Mouse (Mus musculus) R1 (cell line): Measurements from ENCODE around the gene Slc39a13.
A peak's percentile ranks its signal among the peaks of the same experiment; 100 is the strongest.

ENCODE experiments used
- DNase-seq: peaks from one replicate; pipeline ENCODE4 v3.0.0-alpha.2; 2018; ENCODE audit warnings: low read depth, low spot score

Gene Slc39a13

DNA sequence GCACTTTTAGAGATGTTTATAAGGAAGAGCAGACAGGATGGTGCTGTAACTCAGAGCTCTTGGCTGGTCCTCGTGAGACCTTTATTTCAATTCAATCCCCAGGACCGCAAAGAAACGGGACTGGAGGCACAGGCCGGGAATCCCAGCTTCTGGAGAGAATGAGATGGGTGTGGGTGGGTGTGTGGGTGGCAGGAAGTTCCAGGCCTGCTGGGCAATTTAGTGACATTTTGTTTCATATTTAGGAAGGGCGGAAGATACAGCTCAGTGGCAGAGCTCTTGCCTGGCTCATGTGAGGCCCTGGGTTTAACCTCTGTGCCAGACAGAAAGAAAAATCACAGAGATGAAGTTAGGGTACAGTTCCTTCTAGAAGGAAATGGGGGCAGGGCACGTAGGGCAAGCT is 20.0 kb upstream of the Slc39a13 start:
- no peak for DNase-seq

DNA sequence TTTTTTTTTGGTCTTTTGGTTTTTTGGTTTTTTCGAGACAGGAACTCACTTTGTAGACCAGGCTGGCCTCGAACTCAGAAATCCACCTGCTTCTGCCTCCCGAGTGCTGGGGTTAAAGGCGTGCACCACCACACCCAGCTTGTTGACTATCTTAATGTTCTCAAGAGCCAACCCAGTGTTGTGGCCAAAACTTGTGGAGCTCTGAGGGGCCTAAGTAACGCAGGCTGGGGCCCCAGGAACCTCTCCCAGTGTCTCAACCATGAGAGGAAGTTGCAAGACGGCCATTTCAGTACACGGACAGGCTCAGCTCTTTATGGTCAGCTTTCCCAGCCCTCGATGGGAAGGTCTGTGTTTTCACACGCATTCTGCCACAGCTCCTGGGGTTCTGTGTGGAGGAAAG is 18.8 kb upstream of the Slc39a13 start:
- no peak for DNase-seq

DNA sequence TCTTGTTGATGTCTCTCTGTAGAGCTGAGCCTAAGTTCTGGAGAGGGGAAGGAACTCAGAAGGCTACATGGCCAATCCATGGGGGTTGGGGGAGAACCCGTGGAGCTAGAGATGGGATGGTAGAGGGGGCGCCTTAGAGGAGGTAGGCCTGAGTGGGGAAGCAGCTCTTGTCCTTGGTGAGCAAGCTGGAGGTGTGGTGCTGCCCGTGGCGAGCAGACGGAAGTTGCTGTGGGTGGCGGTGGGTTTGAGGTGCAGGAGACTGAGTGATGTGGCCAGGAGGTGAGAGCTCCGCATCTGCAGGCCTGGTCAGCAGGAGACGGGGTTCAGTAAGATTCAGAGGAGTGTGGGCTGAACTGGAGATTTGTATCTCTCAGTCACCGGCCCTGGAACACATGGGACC is 17.2 kb upstream of the Slc39a13 start:
- DNase-seq = no peak

- DNase-seq = no peak
Observed at GRCm38 (mm10) chr2:91086392-91087237, 16.4 kb upstream of the Slc39a13 start.

GRCm38 (mm10) chr2:91085494-91086391 is 15.5 kb upstream of the Slc39a13 start:
- no peak for DNase-seq

GRCm38 (mm10) chr2:91084179-91084820 is 14.1 kb upstream of the Slc39a13 start:
- no peak for DNase-seq

GRCm38 (mm10) chr2:91083366-91083940 is 13.2 kb upstream of the Slc39a13 start:
- no peak for DNase-seq

- no peak for DNase-seq
Observed at GRCm38 (mm10) chr2:91082844-91083243, 12.6 kb upstream of the Slc39a13 start.

DNA sequence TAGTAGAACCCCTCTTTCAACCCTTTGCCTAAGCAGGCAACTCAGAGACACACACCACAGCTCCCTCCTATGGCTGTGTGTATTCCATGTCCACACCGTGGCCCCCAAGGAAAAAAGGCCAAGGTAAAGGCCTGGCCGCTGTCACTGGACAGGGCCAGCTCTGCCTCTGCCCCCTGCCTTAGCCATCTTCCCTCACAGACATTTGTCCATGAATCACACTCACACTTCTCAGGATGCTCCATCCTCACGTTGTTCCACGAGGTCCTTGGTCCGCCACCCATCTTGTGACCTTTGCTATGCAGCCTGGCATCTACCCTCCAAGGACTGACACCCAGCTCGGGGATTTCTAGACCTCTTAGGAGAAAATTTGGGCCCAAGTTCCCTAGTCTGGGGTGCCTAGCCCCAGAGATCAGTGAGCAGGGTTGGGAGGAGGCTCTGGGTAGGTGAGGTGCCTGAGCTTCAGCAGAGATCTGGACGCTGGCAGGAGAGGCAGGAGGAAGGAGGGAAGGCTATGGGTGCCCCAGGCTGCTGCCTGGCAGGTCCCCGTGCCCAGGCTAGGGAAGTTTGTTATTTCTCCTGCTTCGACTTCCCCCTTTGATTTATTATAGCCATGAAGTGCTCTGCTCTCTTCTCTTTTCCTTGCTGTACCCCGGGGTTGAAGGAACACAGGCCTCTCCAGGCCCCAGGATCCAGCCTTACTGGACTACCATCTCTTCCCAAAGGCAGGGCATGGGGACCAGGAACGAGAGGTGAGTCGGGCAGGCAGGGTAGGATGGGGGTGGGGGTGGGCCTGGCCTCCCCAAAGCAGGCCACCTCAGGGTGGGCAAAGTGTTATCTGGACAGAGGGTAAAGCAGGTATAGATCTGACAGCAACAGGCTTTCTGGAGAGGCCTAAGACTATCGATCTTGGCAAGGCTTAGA is 11.8 kb upstream of the Slc39a13 start, which contains the start of gene Spi1:
TSS of gene Spi1 (plus strand) at position 616 of the 921 bp plus-strand sequence.
- no peak for DNase-seq

GRCm38 (mm10) chr2:91080784-91081513 is 10.7 kb upstream of the Slc39a13 start:
- no peak for DNase-seq

DNA sequence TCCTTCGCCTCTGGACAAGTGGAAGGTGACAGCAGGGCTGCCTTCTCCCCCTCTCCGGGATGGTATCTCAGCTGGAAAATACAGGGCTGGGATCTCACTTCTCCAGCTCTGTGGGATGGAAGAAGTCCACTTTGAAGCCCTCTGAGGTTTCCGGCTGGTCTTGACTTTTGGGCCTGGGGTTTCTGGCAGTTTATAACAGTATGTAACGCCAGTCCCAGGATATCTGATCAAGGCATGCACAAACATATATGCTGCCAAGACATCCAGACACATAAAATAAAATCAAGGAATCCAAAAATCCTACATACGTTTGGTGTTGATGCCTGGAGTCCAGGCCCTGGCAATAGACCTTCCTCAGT is 8.8 kb upstream of the Slc39a13 start:
- DNase-seq = no peak

DNA sequence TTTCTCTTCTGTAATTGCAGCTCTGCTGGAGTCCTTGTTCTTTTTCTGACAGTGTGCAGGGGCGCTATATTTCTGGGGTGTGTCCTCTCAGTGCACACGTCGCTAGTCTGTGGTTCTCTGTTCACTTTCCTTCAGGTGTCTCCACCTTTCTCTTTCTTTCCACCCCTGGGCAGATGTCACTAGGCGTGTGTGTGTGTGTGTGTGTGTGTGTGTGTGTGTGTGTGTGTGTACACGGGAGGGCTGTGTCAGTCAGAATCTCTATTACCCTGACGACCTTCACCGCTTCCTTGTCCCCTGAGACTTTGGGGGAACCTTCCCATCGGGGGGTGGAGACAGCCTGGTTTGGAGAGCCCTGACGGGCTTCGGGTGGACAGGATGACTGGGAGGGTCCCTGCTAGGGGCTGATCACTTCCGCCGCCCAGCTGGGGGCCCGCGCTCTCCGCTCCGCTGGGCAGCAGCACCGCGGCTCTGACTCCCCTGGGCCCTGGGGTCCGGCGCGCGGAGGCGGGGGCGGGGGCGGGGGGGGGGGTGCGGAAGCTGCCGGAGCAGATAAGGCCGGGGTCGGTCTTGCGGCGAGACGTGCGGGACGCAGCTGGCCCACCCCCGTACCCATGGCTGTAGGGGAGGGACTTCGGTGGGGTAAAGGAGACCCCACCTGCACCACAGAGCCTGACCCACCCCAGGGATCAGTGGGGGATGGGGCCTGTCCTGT is 8.3 kb upstream of the Slc39a13 start:
- no peak for DNase-seq

GRCm38 (mm10) chr2:91077957-91078313 is 7.7 kb upstream of the Slc39a13 start:
- no peak for DNase-seq

DNA sequence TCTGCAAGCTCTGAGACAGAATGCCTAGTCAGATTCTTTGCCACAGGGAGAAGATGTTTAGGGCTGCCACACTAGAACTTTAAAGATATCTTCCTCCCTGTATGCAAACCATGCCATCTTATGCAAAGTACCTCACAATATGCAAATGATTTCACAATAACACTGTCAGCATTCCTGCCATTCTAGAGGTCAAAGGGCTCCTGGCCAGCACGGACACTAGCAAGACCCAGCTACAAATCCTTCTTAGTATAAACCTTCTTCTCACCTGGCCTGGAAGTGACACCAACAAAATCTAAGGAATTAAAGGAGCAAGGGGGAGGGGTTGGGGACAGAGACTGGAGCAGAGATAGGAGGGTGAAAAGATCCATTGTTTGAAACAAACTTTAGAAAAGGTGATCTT is 1.9 kb upstream of the Slc39a13 start:
- no peak for DNase-seq

DNA sequence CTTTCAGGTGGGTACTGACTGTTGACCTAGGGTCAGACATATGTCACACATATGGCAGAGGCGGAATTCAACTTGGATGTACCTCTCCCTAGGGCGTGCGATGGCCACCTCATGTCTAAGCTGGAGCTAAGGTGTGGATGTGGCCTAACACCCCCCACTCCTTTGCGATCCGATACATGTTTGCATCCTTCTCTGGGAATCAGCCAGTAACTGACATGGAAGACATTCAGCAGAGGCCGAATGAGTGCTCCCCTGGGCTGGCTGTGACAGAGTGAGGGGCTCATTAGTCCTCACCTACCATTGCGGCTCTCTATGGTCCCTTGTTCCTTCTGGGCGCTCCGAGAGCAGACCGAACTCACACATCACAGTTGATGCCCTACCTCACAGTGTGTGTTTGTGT is 842 bp upstream of the Slc39a13 start:
- no peak for DNase-seq

GRCm38 (mm10) chr2:91069306-91070000 is 764 bp downstream of the Slc39a13 start:
- peak; percentile 39 for DNase-seq

DNA sequence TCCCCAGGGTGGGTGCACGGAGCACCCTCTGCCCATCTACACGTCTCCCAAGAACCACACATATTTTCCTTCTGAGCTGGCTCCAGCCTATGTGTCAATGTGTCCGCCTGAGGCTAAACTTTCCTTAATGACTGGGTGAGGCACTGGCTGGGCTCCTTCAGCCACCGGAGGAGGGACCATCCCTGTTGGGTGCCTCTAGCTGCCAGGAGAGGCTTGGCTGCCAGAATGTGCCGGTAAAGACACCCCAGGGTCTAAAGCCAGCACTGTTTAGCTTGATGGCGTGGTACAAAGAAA is 1.4 kb downstream of the Slc39a13 start:
- no peak for DNase-seq

DNA sequence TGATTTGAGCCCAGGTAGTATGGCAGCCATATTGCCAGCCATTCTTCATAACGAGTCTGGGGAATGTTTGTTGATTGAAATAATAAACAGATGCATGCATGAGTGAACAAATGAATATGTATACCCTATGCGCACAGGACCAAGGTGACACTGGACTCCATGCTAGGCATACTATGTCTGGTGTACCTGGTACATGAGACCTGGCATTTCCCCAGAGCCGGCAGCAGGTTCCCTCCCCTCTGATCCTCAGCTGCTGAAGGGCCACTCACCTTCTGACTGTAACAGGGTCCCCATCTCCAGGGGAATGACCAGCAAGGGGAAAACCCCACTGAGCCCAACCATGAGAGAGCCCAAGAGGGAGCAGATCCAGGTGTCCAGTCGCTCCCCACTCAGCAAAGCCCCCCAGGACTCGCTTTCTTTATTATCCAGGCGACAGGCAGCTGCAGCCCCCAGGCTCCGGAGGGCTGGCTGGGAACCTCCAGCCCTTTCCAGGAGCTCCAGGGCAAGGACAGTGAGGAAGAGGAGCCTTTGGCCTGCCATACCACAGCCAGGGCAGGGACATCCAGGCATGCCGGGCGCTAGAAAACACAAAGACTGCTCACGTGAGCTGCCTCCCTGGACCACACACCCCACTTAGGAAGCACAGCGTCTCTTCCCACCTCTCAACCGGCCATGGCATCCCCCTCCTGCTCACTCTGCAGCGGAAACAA is 1.9 kb downstream of the Slc39a13 start:
- no peak for DNase-seq
